ENCODE assay signal across 8 mouse cellular contexts in the genomic region with DNA sequence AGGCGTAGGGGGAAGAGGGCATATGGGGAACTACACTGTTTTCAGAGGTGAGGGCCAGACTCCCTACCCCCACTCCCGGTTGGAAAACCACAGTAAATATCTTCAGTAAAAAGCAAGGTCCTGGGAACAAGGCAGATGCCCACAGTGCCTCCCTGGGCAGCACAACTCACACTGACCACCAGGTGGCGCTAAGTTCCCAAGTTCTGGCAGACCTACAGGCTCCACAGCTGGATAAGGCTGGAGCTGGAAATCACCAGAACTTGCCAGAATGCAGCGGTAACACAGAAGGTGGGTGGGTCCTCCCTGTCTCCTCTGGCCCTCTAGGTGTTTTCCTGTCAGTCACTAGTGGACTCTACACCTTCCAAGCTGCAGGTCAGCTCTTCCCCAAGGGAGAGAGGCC. TPM values are rescaled to one million over a fixed set of nuclear protein-coding genes. Genes with fewer than 3 reads are reported as not detected.
A peak's percentile ranks its signal among the peaks of the same experiment; 100 is the strongest.
DNase-seq lines count a peak whose midpoint lies in the region; ATAC-seq lines count a peak whose summit lies in the region.

No protein-coding gene starts in this region.

- no peak overlapping the region for H3K4me2 ChIP-seq in hindbrain, embryonic 14.5 days (replicated peaks)

- peak; percentile 75 for ATAC-seq in hindbrain, embryonic 14.5 days (ENCODE audit: low FRiP score)

- no peak overlapping the region for H3K27ac ChIP-seq in hindbrain, embryonic 14.5 days

- no peaks in the 10 kb centered on the region for H3K27me3 ChIP-seq in hindbrain, embryonic 14.5 days (ENCODE audit: control insufficient read depth, insufficient read depth, low read length)

- peak; percentile 94 for DNase-seq in MN1 (ENCODE audit: low spot score)
- peak; percentile 90 to 93 for DNase-seq in cerebellum, postnatal 10 days
- peak; percentile 68 to 84 for DNase-seq in frontal cortex, postnatal 14 days (ENCODE audit: low spot score in 2 of 2)
- DNase-seq in hindbrain, embryonic 14.5 days (ENCODE audit: low spot score), result peak; percentile 97
- peak; percentile 82 to 97 for DNase-seq in layer of hippocampus, postnatal 25 days (ENCODE audit: extremely low spot score in 1 of 2, low spot score in 1 of 2)
- DNase-seq in lung, postnatal 14 days, result peak; percentile 94
- DNase-seq in retina, embryonic 14.5 days (ENCODE audit: low spot score), result peak; percentile 96
- peak; percentile 81 to 83 for DNase-seq in thymus, postnatal 36 days

- peaks cover 16% of the 10 kb centered on the region for H3K4me1 ChIP-seq in hindbrain, embryonic 14.5 days (replicated peaks; ENCODE audit: control insufficient read depth, insufficient read depth, low read length)

- no peak overlapping the region for H3K9ac ChIP-seq in hindbrain, embryonic 14.5 days

- no peak overlapping the region for H3K4me3 ChIP-seq in hindbrain, embryonic 14.5 days (replicated peaks; ENCODE audit: low read length)

- no peaks in the 10 kb centered on the region for H3K9me3 ChIP-seq in hindbrain, embryonic 14.5 days (ENCODE audit: control insufficient read depth, low read length)

- no peaks in the 10 kb centered on the region for H3K36me3 ChIP-seq in hindbrain, embryonic 14.5 days (replicated peaks; ENCODE audit: control insufficient read depth, insufficient read depth)

- WGBS in hindbrain, embryonic 14.5 days, result 9% methylated on average over 4 of the region's 4 CpGs

RNA-seq across cellular contexts. Expression of a gene that starts 24.9 kb away (rescaled TPM):
- polyA plus RNA-seq in hindbrain, embryonic 14.5 days (2014; fragmentation: Nextera tagmentation; extraction: Ambion mirVana), result 3.2 and 4.0 TPM in 2 replicates
- total RNA-seq in layer of hippocampus, postnatal 25 days (2021), result 10 to 100 TPM; 32.1 to 35.7 TPM

RNA-seq across cellular contexts. Expression of a gene that starts 54.6 kb away (rescaled TPM):
- 4.9 and 5.1 TPM in 2 replicates for polyA plus RNA-seq in hindbrain, embryonic 14.5 days (2014; fragmentation: Nextera tagmentation; extraction: Ambion mirVana)
- 1 to 10 TPM; 3.7 to 5.0 TPM for total RNA-seq in layer of hippocampus, postnatal 25 days (2021)
